In genomic region chr5:113724446-113724845, GRCm38 (mm10) we compare ENCODE assay signal across 8 mouse cellular contexts. TPM values are rescaled to one million over a fixed set of nuclear protein-coding genes. Genes with fewer than 3 reads are reported as not detected.
DNase-seq lines count a peak whose midpoint lies in the region; ATAC-seq and TF ChIP-seq lines count a peak whose summit lies in the region.

TSS of gene 1700069L16Rik (minus strand) at chr5:113724772.

- TF ChIP-seq CTCF in liver, adult 2 months (IDR thresholded peaks at IDR 0.05; ENCODE audit: low read depth, low read length): peak; percentile 90
- TF ChIP-seq CTCF in stomach, postnatal 0 days (IDR thresholded peaks at IDR 0.05; ENCODE audit: low read depth): peak; percentile 89

- DNase-seq in 3134 (ENCODE audit: extremely low read depth, insufficient read length, low spot score): peak; percentile 49
- peak; percentile 80 for DNase-seq in adrenal gland, postnatal 25 days
- DNase-seq in embryonic facial prominence, embryonic 11.5 days (ENCODE audit: low spot score): peak; percentile 92
- peak; percentile 64 to 82 for DNase-seq in heart, adult 9 months (ENCODE audit: low spot score in 2 of 2)
- peak; percentile 24 for DNase-seq in liver, adult 2 months (ENCODE audit: extremely low read depth, low read depth, low spot score)
- DNase-seq in neural tube, embryonic 11.5 days (ENCODE audit: low spot score): peak; percentile 88
- DNase-seq in stomach, postnatal 0 days (ENCODE audit: low spot score): peak; percentile 84

- H3K4me3 ChIP-seq in embryonic facial prominence, embryonic 11.5 days (ENCODE audit: low read depth, low read length): no peak within 1 kb of the TSS
- H3K4me3 ChIP-seq in kidney, embryonic 15.5 days (replicated peaks): no peak within 1 kb of the TSS
- H3K4me3 ChIP-seq in liver, adult 2 months (ENCODE audit: insufficient read depth, low read depth, low read length): no peak within 1 kb of the TSS
- no peak within 1 kb of the TSS for H3K4me3 ChIP-seq in neural tube, embryonic 11.5 days (ENCODE audit: low read depth, low read length)
- no peak within 1 kb of the TSS for H3K4me3 ChIP-seq in stomach, postnatal 0 days (ENCODE audit: low read depth, low read length)

- WGBS in embryonic facial prominence, embryonic 11.5 days: 4% methylated on average over 15 of the region's 15 CpGs
- WGBS in kidney, embryonic 15.5 days: 3% methylated on average over 15 of the region's 15 CpGs
- WGBS in liver, adult 2 months: 1% methylated on average over 15 of the region's 15 CpGs
- 3% methylated on average over 15 of the region's 15 CpGs for WGBS in neural tube, embryonic 11.5 days
- WGBS in stomach, postnatal 0 days: 3% methylated on average over 15 of the region's 15 CpGs

- H3K4me2 ChIP-seq in embryonic facial prominence, embryonic 11.5 days (ENCODE audit: low read depth, low read length): no peak within 1 kb of the TSS
- no peak within 1 kb of the TSS for H3K4me2 ChIP-seq in kidney, embryonic 15.5 days
- no peak within 1 kb of the TSS for H3K4me2 ChIP-seq in neural tube, embryonic 11.5 days (ENCODE audit: low read depth)
- no peak within 1 kb of the TSS for H3K4me2 ChIP-seq in stomach, postnatal 0 days (replicated peaks; ENCODE audit: low read depth)

- no peaks in the 10 kb centered on the region for H3K27me3 ChIP-seq in embryonic facial prominence, embryonic 11.5 days (ENCODE audit: control insufficient read depth, insufficient read depth, low read length)
- peaks cover 14% of the 10 kb centered on the region for H3K27me3 ChIP-seq in kidney, embryonic 15.5 days
- H3K27me3 ChIP-seq in liver, adult 2 months (ENCODE audit: control insufficient read depth, insufficient read depth, low read length): no peaks in the 10 kb centered on the region
- H3K27me3 ChIP-seq in neural tube, embryonic 11.5 days (ENCODE audit: control insufficient read depth, insufficient read depth, low read length): no peaks in the 10 kb centered on the region
- no peaks in the 10 kb centered on the region for H3K27me3 ChIP-seq in stomach, postnatal 0 days (ENCODE audit: control insufficient read depth, insufficient read depth, low read length)

- peak; percentile 65; the same call in 1 of the 2 replicates for ATAC-seq in embryonic facial prominence, embryonic 11.5 days (replicated peaks; ENCODE audit: insufficient number of reproducible peaks, low FRiP score, low TSS enrichment, low read depth)
- 0 out of 2 replicates have a peak, but pooled peaks have one; percentile 18 for ATAC-seq in kidney, embryonic 15.5 days (replicated peaks; ENCODE audit: low FRiP score)
- ATAC-seq in neural tube, embryonic 11.5 days (ENCODE audit: insufficient read depth, low FRiP score, low TSS enrichment): peak; percentile 38; the same call in 1 of the 2 replicates
- peak; percentile 75 for ATAC-seq in stomach, postnatal 0 days (ENCODE audit: low FRiP score, low TSS enrichment)

- H3K9me3 ChIP-seq in embryonic facial prominence, embryonic 11.5 days (replicated peaks; ENCODE audit: control insufficient read depth, low read length): no peaks in the 10 kb centered on the region
- no peaks in the 10 kb centered on the region for H3K9me3 ChIP-seq in kidney, embryonic 15.5 days (replicated peaks)
- H3K9me3 ChIP-seq in neural tube, embryonic 11.5 days (ENCODE audit: control insufficient read depth, low read length): no peaks in the 10 kb centered on the region
- H3K9me3 ChIP-seq in stomach, postnatal 0 days (ENCODE audit: control insufficient read depth, low read length): no peaks in the 10 kb centered on the region

- no peaks in the 10 kb centered on the region for H3K79me2 ChIP-seq in liver, adult 2 months (ENCODE audit: control insufficient read depth, insufficient read depth, low read length)

- no peak for TF ChIP-seq EP300 in stomach, postnatal 0 days (optimal IDR thresholded peaks at IDR 0.05)

- no peaks in the 10 kb centered on the region for H3K36me3 ChIP-seq in embryonic facial prominence, embryonic 11.5 days (replicated peaks; ENCODE audit: control insufficient read depth, insufficient read depth, low read depth, low read length)
- H3K36me3 ChIP-seq in kidney, embryonic 15.5 days: no peaks in the 10 kb centered on the region
- no peaks in the 10 kb centered on the region for H3K36me3 ChIP-seq in liver, adult 2 months (ENCODE audit: control insufficient read depth, insufficient read depth, low read length)
- H3K36me3 ChIP-seq in neural tube, embryonic 11.5 days (ENCODE audit: control insufficient read depth, insufficient read depth, low read length): no peaks in the 10 kb centered on the region
- H3K36me3 ChIP-seq in stomach, postnatal 0 days (ENCODE audit: control insufficient read depth, insufficient read depth, low read length): no peaks in the 10 kb centered on the region

- no peak for TF ChIP-seq POLR2A in liver, adult 2 months (IDR thresholded peaks at IDR 0.05; ENCODE audit: extremely low read depth, insufficient read depth, low read length)

- H3K9ac ChIP-seq in embryonic facial prominence, embryonic 11.5 days (replicated peaks; ENCODE audit: low read length): no peak within 1 kb of the TSS
- no peak within 1 kb of the TSS for H3K9ac ChIP-seq in kidney, embryonic 15.5 days
- no peak within 1 kb of the TSS for H3K9ac ChIP-seq in liver, adult 2 months (ENCODE audit: low read depth, low read length)
- no peak within 1 kb of the TSS for H3K9ac ChIP-seq in neural tube, embryonic 11.5 days (ENCODE audit: low read length)
- no peak within 1 kb of the TSS for H3K9ac ChIP-seq in stomach, postnatal 0 days (ENCODE audit: low read length)

- no peak within 1 kb of the TSS for H3K27ac ChIP-seq in embryonic facial prominence, embryonic 11.5 days (replicated peaks; ENCODE audit: low read depth, low read length)
- no peak within 1 kb of the TSS for H3K27ac ChIP-seq in kidney, embryonic 15.5 days
- no peak within 1 kb of the TSS for H3K27ac ChIP-seq in liver, adult 2 months (replicated peaks; ENCODE audit: insufficient read depth, low read depth, low read length)
- H3K27ac ChIP-seq in neural tube, embryonic 11.5 days (ENCODE audit: low read depth, low read length): no peak within 1 kb of the TSS
- H3K27ac ChIP-seq in stomach, postnatal 0 days (replicated peaks): no peak within 1 kb of the TSS

- no peaks in the 10 kb centered on the region for H3K4me1 ChIP-seq in embryonic facial prominence, embryonic 11.5 days (ENCODE audit: control insufficient read depth, insufficient read depth, low read length)
- H3K4me1 ChIP-seq in kidney, embryonic 15.5 days: no peaks in the 10 kb centered on the region
- no peaks in the 10 kb centered on the region for H3K4me1 ChIP-seq in liver, adult 2 months (ENCODE audit: control insufficient read depth, insufficient read depth, low read length)
- peaks cover 2% of the 10 kb centered on the region; the same call in 1 of the 2 replicates for H3K4me1 ChIP-seq in neural tube, embryonic 11.5 days (ENCODE audit: control insufficient read depth, insufficient read depth, low read length)
- H3K4me1 ChIP-seq in stomach, postnatal 0 days (replicated peaks; ENCODE audit: control insufficient read depth, insufficient read depth): no peaks in the 10 kb centered on the region

RNA-seq across cellular contexts. Expression of gene 1700069L16Rik, which starts in this region (rescaled TPM):
- not detected in 2 replicates for total RNA-seq in adrenal gland, postnatal 25 days (2021)
- polyA plus RNA-seq in embryonic facial prominence, embryonic 11.5 days (2014; fragmentation: Nextera tagmentation; extraction: Ambion mirVana): not detected in 2 replicates
- not detected in 2 replicates for polyA plus RNA-seq in kidney, embryonic 15.5 days (2015; fragmentation: Nextera tagmentation; extraction: Ambion mirVana)
- not detected in 2 replicates for total RNA-seq in liver, adult 2 months (2014; rRNA removed)
- not detected in 2 replicates for polyA plus RNA-seq in liver, adult 2 months (2012; rRNA removed)
- polyA plus RNA-seq in neural tube, embryonic 11.5 days (2014; fragmentation: Nextera tagmentation; extraction: Ambion mirVana): not detected in 2 replicates
- not detected in 2 replicates for polyA plus RNA-seq in stomach, postnatal 0 days (2015; fragmentation: Nextera tagmentation; extraction: Ambion mirVana)

Comparison
In these comparisons a context has a peak if more than half of its experiments do, and no peak if none do; other contexts are left out.
1. Peak in DNase-seq in adrenal gland, postnatal 25 days; RNA of the gene not detected or under 1 TPM.
2. Peak in DNase-seq and ATAC-seq in embryonic facial prominence, embryonic 11.5 days; RNA of the gene not detected or under 1 TPM.
3. Peak in ATAC-seq in kidney, embryonic 15.5 days; RNA of the gene not detected or under 1 TPM.
4. Peak in DNase-seq in liver, adult 2 months; RNA of the gene not detected or under 1 TPM.
5. Peak in DNase-seq and ATAC-seq in neural tube, embryonic 11.5 days; RNA of the gene not detected or under 1 TPM.
6. Peak in DNase-seq and ATAC-seq in stomach, postnatal 0 days; RNA of the gene not detected or under 1 TPM.
7. DNase-seq: peak in every context shown above with its lines; median percentile 92 in embryonic facial prominence, embryonic 11.5 days; 88 in neural tube, embryonic 11.5 days; 84 in stomach, postnatal 0 days; 80 in adrenal gland, postnatal 25 days; 73 in heart, adult 9 months; 49 in 3134; 24 in liver, adult 2 months.
8. ATAC-seq: peak in every context shown above with its lines; median percentile 75 in stomach, postnatal 0 days; 65 in embryonic facial prominence, embryonic 11.5 days; 38 in neural tube, embryonic 11.5 days; 18 in kidney, embryonic 15.5 days.